In the genomic region with DNA sequence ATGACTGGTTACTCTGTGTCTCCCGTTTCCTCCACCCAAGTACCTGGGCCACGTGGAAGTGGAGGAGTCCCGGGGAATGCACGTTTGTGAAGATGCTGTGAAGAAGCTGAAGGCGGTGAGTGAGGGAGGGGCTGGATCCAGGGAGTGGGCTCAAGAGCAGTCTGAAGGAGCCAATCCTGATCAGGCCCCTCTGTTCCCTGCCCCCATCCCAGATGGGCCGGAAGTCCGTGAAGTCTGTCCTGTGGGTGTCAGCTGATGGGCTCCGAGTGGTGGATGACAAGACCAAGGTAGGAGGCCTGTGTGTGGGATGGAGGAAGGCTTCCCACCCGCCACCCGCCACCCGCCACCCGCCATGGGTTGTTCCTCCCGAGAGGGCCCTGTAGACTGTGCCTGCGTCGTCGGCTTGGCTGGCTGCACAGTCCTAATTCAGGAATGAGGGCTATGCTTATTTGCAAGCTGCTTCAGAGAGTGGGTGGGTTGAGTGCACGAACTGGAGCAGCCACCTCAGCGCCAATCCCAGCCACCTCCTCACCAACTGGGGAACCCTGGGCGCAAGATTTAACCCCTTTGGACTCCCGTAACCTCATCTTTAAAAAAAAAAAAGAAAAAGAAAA, we compare ENCODE assay signal across 12 mouse cellular contexts. TPM values are rescaled to one million over a fixed set of nuclear protein-coding genes. Genes with fewer than 3 reads are reported as not detected.
A peak's percentile ranks its signal among the peaks of the same experiment; 100 is the strongest.
DNase-seq lines count a peak whose midpoint lies in the region; ATAC-seq lines count a peak whose summit lies in the region.
"Had no signal": no experiment of that assay in that cellular context is flagged by ENCODE, and none has a peak within 500 bp of the region (broad histone marks: within the 10 kb centered on the region; RNA-seq: fewer than 3 reads in every experiment).

No protein-coding gene starts in this region.

- ATAC-seq in heart, embryonic 12.5 days (ENCODE audit: insufficient number of reproducible peaks, low FRiP score), result 0 out of 2 replicates have a peak, but pooled peaks have one; percentile 7
- ATAC-seq: midbrain, embryonic 15.5 days had no signal

- no peaks in the 10 kb centered on the region for H3K27me3 ChIP-seq in heart, embryonic 12.5 days (replicated peaks)
- H3K27me3 ChIP-seq: liver, embryonic 13.5 days; midbrain, embryonic 15.5 days had no signal

- peak overlapping the region; percentile 55 for H3K4me2 ChIP-seq in heart, embryonic 12.5 days
- H3K4me2 ChIP-seq: liver, embryonic 13.5 days; midbrain, embryonic 15.5 days had no signal

- intact Hi-C loops in heart, postnatal 14 days (cut with DNase I), result no loop called here

- DNase-seq in heart, postnatal 14 days, result no peak
- DNase-seq in right cerebral cortex, adult 18-20 months, result peak; percentile 91
- no peak for DNase-seq in right cerebral cortex, postnatal 4 days
- DNase-seq in left cerebral cortex, adult 9 months (ENCODE audit: low spot score in 2 of 2), result peak; percentile 76 to 92
- DNase-seq in adrenal gland, postnatal 14 days, result no peak
- no peak for DNase-seq in adrenal gland, postnatal 4 days (ENCODE audit: low spot score in 2 of 2)
- no peak for DNase-seq in urinary bladder, postnatal 25 days (ENCODE audit: low spot score)
- DNase-seq: cerebellum, postnatal 36 days; liver, embryonic 13.5 days had no signal

- H3K36me3 ChIP-seq in heart, embryonic 12.5 days, result peaks cover 77% of the 10 kb centered on the region

- WGBS in heart, embryonic 12.5 days, result 45% methylated on average over 20 of the region's 20 CpGs

- H3K9ac ChIP-seq in heart, embryonic 12.5 days, result no peak overlapping the region
- H3K9ac ChIP-seq: liver, embryonic 13.5 days; midbrain, embryonic 15.5 days had no signal

- no peak overlapping the region for H3K4me3 ChIP-seq in heart, embryonic 12.5 days
- H3K4me3 ChIP-seq: erythroblast, embryonic 14.5 days; liver, embryonic 13.5 days; midbrain, embryonic 15.5 days had no signal

- H3K9me3 ChIP-seq in heart, embryonic 12.5 days (replicated peaks), result 0 out of 2 replicates have a peak, but pooled peaks cover 3% of the 10 kb centered on the region
- H3K9me3 ChIP-seq: midbrain, embryonic 15.5 days had no signal

- H3K27ac ChIP-seq in heart, embryonic 12.5 days (ENCODE audit: poor library complexity, severe bottlenecking), result peak overlapping the region; percentile 51; the same call in 1 of the 2 replicates
- H3K27ac ChIP-seq: liver, embryonic 13.5 days; midbrain, embryonic 15.5 days had no signal

- H3K4me1 ChIP-seq in heart, embryonic 12.5 days (replicated peaks), result peaks cover 4% of the 10 kb centered on the region; the same call in 1 of the 2 replicates
- H3K4me1 ChIP-seq: liver, embryonic 13.5 days had no signal

RNA-seq across cellular contexts. Expression of a gene that starts 8.4 kb away (rescaled TPM):
- 11.1 and 11.6 TPM in 2 replicates for polyA plus RNA-seq in heart, embryonic 12.5 days (2016; fragmentation: Nextera tagmentation; extraction: Ambion mirVana)
- total RNA-seq in heart, postnatal 14 days (2021), result 1 to 10 TPM; 7.9 to 8.5 TPM
- 8.7 and 11.9 TPM in 2 replicates for total RNA-seq in adrenal gland, postnatal 14 days (2021)
- total RNA-seq in adrenal gland, postnatal 4 days (2021), result 10 to 100 TPM; 21.0 to 21.1 TPM

RNA-seq across cellular contexts. Expression of a gene that starts 33.8 kb away (rescaled TPM):
- 11.4 and 11.5 TPM in 2 replicates for polyA plus RNA-seq in heart, embryonic 12.5 days (2016; fragmentation: Nextera tagmentation; extraction: Ambion mirVana)
- 1 to 10 TPM; 7.0 to 8.8 TPM for total RNA-seq in heart, postnatal 14 days (2021)
- total RNA-seq in adrenal gland, postnatal 14 days (2021), result 44.2 and 44.8 TPM in 2 replicates
- total RNA-seq in adrenal gland, postnatal 4 days (2021), result 10 to 100 TPM; 37.1 to 42.0 TPM

RNA-seq across cellular contexts. Expression of a gene that starts 38.2 kb away (rescaled TPM):
- polyA plus RNA-seq in heart, embryonic 12.5 days (2016; fragmentation: Nextera tagmentation; extraction: Ambion mirVana), result 3.1 and 3.4 TPM in 2 replicates
- total RNA-seq in heart, postnatal 14 days (2021), result 1 to 10 TPM; 4.5 to 5.5 TPM
- 8.6 and 9.6 TPM in 2 replicates for total RNA-seq in adrenal gland, postnatal 14 days (2021)
- total RNA-seq in adrenal gland, postnatal 4 days (2021), result 10 to 100 TPM; 12.7 to 14.4 TPM

Comparison
In these comparisons a context has a peak if more than half of its experiments do, and no peak if none do; other contexts are left out.
1. DNase-seq: peak in right cerebral cortex, adult 18-20 months (single experiment) and left cerebral cortex, adult 9 months (2 of 2); none in heart, postnatal 14 days (0 of 2), right cerebral cortex, postnatal 4 days (single experiment), adrenal gland, postnatal 14 days (single experiment), adrenal gland, postnatal 4 days (0 of 2) and urinary bladder, postnatal 25 days (single experiment).